Mouse (Mus musculus) liver, embryonic 14.5 days (tissue): ENCODE measurements around the gene Plcl2. TPM values are rescaled to one million over a fixed set of nuclear protein-coding genes. Genes with fewer than 3 reads are reported as not detected.
"Not testable (repeated sequence)": the region's sequence is repeated elsewhere in the genome, so short reads cannot be mapped to it uniquely, and the experiment has no call there.

Experiments
- ATAC-seq: fragments of 200-750 bp; cut with Nextera tagmentation; 2 replicates; pipeline ENCODE4 v1.8.0; 2017; ENCODE audit warnings: moderate number of reproducible peaks, mild to moderate bottlenecking, moderate library complexity; ENCODE audit not compliant: insufficient read depth
- DNase-seq, 3 experiments: peaks; one replicate each; pipeline ENCODE4 v3.0.0-alpha.2; 2012 to 2013; ENCODE audit warnings: low read depth in 3 of 3, low spot score in 3 of 3
- H3K27ac ChIP-seq: fragments of 300-500 bp; sonication (generic); 2 replicates; pipeline ENCODE4 v1.5.1; 2014; ENCODE audit warnings: moderate library complexity, mild to moderate bottlenecking, control low read depth, inconsistent platforms
- H3K27me3 ChIP-seq: fragments of 300-500 bp; sonication (generic); 2 replicates; pipeline ENCODE4 v1.6.1; 2014; ENCODE audit warnings: mild to moderate bottlenecking, low read length, moderate library complexity; ENCODE audit not compliant: control insufficient read depth, insufficient read depth
- H3K36me3 ChIP-seq: fragments of 300-500 bp; sonication (generic); replicated peaks from 2 replicates; pipeline ENCODE4 v1.6.1; 2014; ENCODE audit warnings: low read depth; ENCODE audit not compliant: control insufficient read depth, insufficient read depth
- H3K4me1 ChIP-seq, 2 experiments: fragments of 200-500 bp in 1 of 2; fragments of 300-500 bp in 1 of 2; sonication (generic) in 1 of 2; replicated peaks; 2 replicates each; pipeline ENCODE4 v1.6.1; 2012 to 2014; ENCODE audit warnings: antibody characterized with exemption in 1 of 2, inconsistent platforms in 1 of 2, low read length in 1 of 2; ENCODE audit not compliant: control insufficient read depth in 2 of 2, insufficient read depth in 2 of 2
- H3K4me2 ChIP-seq: fragments of 300-500 bp; sonication (generic); 2 replicates; pipeline ENCODE4 v1.6.1; 2014; ENCODE audit warnings: low read depth, mild to moderate bottlenecking, control low read depth, moderate library complexity
- H3K4me3 ChIP-seq, 2 experiments: fragments of 200-500 bp in 1 of 2; fragments of 300-500 bp in 1 of 2; sonication (generic) in 1 of 2; 2 replicates each; pipeline ENCODE4 v1.5.1; 2012 to 2014; ENCODE audit warnings: low read depth in 2 of 2, low read length in 2 of 2, mild to moderate bottlenecking in 2 of 2, control low read depth in 1 of 2, inconsistent platforms in 1 of 2, moderate library complexity in 1 of 2; ENCODE audit not compliant: insufficient read depth in 1 of 2
- H3K9ac ChIP-seq: fragments of 300-500 bp; sonication (generic); replicated peaks from 2 replicates; pipeline ENCODE4 v1.6.1; 2014; ENCODE audit warnings: mild to moderate bottlenecking, control low read depth, moderate library complexity
- H3K9me3 ChIP-seq: fragments of 300-500 bp; sonication (generic); 2 replicates; pipeline ENCODE4 v1.6.1; 2016; ENCODE audit warnings: low read length, mixed read lengths; ENCODE audit not compliant: control insufficient read depth
- CTCF ChIP-seq: IDR thresholded peaks from 2 replicates; pipeline ENCODE4 v1.5.1; 2016; ENCODE audit warnings: antibody characterized with exemption, low read depth, control low read depth
- EP300 ChIP-seq: IDR thresholded peaks from 2 replicates; pipeline ENCODE4 v1.6.1; 2016; ENCODE audit warnings: antibody characterized with exemption, low read depth
- WGBS: fragments of 180-500 bp; shearing (Covaris S2); extraction: QIAGEN DNeasy Blood & Tissue Kit; methylation state at CpG from one replicate; pipeline ENCODE4 v1.1.7; 2014; ENCODE audit not compliant: insufficient replicate concordance; 5-methylcytosine and 5-hydroxymethylcytosine counted together
- polyA plus RNA-seq, 2 experiments: library from polyadenylated mRNA; depleted of rRNA in 1 of 2; stranded (reverse) in 1 of 2; unstranded in 1 of 2; fragments of >200 nt; fragmentation: Nextera tagmentation in 1 of 2; extraction: Ambion mirVana in 1 of 2; gene quantifications; 2 replicates each; pipeline versions ENCODE4 v1.2.1 to v1.2.3; 2012 to 2014

The Plcl2 gene
- polyA plus RNA-seq, 2 experiments: 1.2 to 1.9 TPM

- no peaks in the 10 kb centered on the region for H3K36me3 ChIP-seq
- WGBS: 62% methylated on average over 2 of the region's 2 CpGs
- no peak overlapping the region for H3K9ac ChIP-seq
- H3K9me3 ChIP-seq: no peaks in the 10 kb centered on the region
- no peak for ATAC-seq
- H3K4me1 ChIP-seq: no peaks in the 10 kb centered on the region
- no peaks in the 10 kb centered on the region for H3K27me3 ChIP-seq
- no peak for TF ChIP-seq EP300
- no peak for TF ChIP-seq CTCF
- DNase-seq: no peak
- H3K27ac ChIP-seq: no peak overlapping the region
- no peak overlapping the region for H3K4me3 ChIP-seq
- no peak overlapping the region for H3K4me2 ChIP-seq
Observed at GRCm38 (mm10) chr17:50641076-50641610, 131.9 kb downstream of the Plcl2 start.

GRCm38 (mm10) chr17:50641879-50642278, 132.7 kb downstream of the Plcl2 start:
- DNase-seq: no peak
- H3K9ac ChIP-seq: no peak overlapping the region
- H3K9me3 ChIP-seq: no peaks in the 10 kb centered on the region
- WGBS: 66% methylated on average over 1 of the region's 1 CpGs
- H3K27me3 ChIP-seq: no peaks in the 10 kb centered on the region
- H3K4me1 ChIP-seq: no peaks in the 10 kb centered on the region
- H3K4me2 ChIP-seq: no peak overlapping the region
- no peaks in the 10 kb centered on the region for H3K36me3 ChIP-seq
- H3K27ac ChIP-seq: no peak overlapping the region
- TF ChIP-seq EP300 (no peak), CTCF (no peak)
- no peak overlapping the region for H3K4me3 ChIP-seq
- no peak for ATAC-seq

- ATAC-seq: no peak
- no peak overlapping the region for H3K27ac ChIP-seq
- DNase-seq: no peak
- WGBS: 44% methylated on average over 6 of the region's 6 CpGs
- H3K4me1 ChIP-seq: no peaks in the 10 kb centered on the region
- no peak overlapping the region for H3K4me3 ChIP-seq
- H3K4me2 ChIP-seq: no peak overlapping the region
- H3K36me3 ChIP-seq: no peaks in the 10 kb centered on the region
- H3K27me3 ChIP-seq: no peaks in the 10 kb centered on the region
- H3K9me3 ChIP-seq: no peaks in the 10 kb centered on the region
- TF ChIP-seq EP300: no peak
- TF ChIP-seq CTCF: no peak
- H3K9ac ChIP-seq: no peak overlapping the region
Observed at GRCm38 (mm10) chr17:50643356-50643755, 134.2 kb downstream of the Plcl2 start.

GRCm38 (mm10) chr17:50643989-50644388, 134.8 kb downstream of the Plcl2 start:
- no peak overlapping the region for H3K27ac ChIP-seq
- no peak overlapping the region for H3K4me3 ChIP-seq
- ATAC-seq: no peak
- no peak overlapping the region for H3K4me2 ChIP-seq
- WGBS: 47% methylated on average over 6 of the region's 6 CpGs
- no peaks in the 10 kb centered on the region for H3K9me3 ChIP-seq
- no peak for DNase-seq
- no peaks in the 10 kb centered on the region for H3K27me3 ChIP-seq
- no peak overlapping the region for H3K9ac ChIP-seq
- H3K4me1 ChIP-seq: no peaks in the 10 kb centered on the region
- H3K36me3 ChIP-seq: no peaks in the 10 kb centered on the region
- no peak for TF ChIP-seq CTCF
- TF ChIP-seq EP300: no peak

GRCm38 (mm10) chr17:50648141-50648540, 138.9 kb downstream of the Plcl2 start:
- not testable (repeated sequence) for H3K9ac ChIP-seq, H3K9me3 ChIP-seq, H3K4me2 ChIP-seq, H3K27ac ChIP-seq, H3K36me3 ChIP-seq, DNase-seq, H3K4me3 ChIP-seq, H3K4me1 ChIP-seq, ATAC-seq, H3K27me3 ChIP-seq
- 73% methylated on average over 4 of the region's 4 CpGs for WGBS
